Mouse (Mus musculus) urinary bladder, adult 2 months (tissue): ENCODE measurements around the gene Adad1. TPM values are rescaled to one million over a fixed set of nuclear protein-coding genes. Genes with fewer than 3 reads are reported as not detected.

ENCODE experiments used
- DNase-seq: peaks from one replicate; pipeline ENCODE4 v3.0.0; 2022; ENCODE audit warnings: low spot score
- polyA plus RNA-seq: library from polyadenylated mRNA; depleted of rRNA; stranded (reverse); fragments of >200 nt; gene quantifications from 2 replicates; pipeline ENCODE4 v1.2.3, GENCODE M21; 2012; rRNA removed

The Adad1 gene
- polyA plus RNA-seq, 1 experiment: not detected

GRCm38 (mm10) chr3:37169283-37169682 is 106.0 kb downstream of the Adad1 start:
- DNase-seq: no peak

Other genes starting within 250 kb of the Adad1 start
- 27.1 and 29.6 TPM in 2 replicates for gene 4932438A13Rik, start 200.4 kb upstream of the Adad1 start, polyA plus RNA-seq
- gene Il2, start 62.4 kb downstream of the Adad1 start, polyA plus RNA-seq: 0.19 and 0.43 TPM in 2 replicates
- gene Il21, start 169.1 kb downstream of the Adad1 start, polyA plus RNA-seq: not detected in 2 replicates
- 2.2 and 2.6 TPM in 2 replicates for gene Bbs12, start 249.0 kb downstream of the Adad1 start, polyA plus RNA-seq
- 3.2 and 4.4 TPM in 2 replicates for gene Cetn4, start 249.2 kb downstream of the Adad1 start, polyA plus RNA-seq